Mouse (Mus musculus): ENCODE measurements around the gene Aff3. TPM values are rescaled to one million over a fixed set of nuclear protein-coding genes. Genes with fewer than 3 reads are reported as not detected.

The Aff3 gene
- polyA plus RNA-seq, 1 experiment from 2014 or later, result 6.9 TPM

DNA sequence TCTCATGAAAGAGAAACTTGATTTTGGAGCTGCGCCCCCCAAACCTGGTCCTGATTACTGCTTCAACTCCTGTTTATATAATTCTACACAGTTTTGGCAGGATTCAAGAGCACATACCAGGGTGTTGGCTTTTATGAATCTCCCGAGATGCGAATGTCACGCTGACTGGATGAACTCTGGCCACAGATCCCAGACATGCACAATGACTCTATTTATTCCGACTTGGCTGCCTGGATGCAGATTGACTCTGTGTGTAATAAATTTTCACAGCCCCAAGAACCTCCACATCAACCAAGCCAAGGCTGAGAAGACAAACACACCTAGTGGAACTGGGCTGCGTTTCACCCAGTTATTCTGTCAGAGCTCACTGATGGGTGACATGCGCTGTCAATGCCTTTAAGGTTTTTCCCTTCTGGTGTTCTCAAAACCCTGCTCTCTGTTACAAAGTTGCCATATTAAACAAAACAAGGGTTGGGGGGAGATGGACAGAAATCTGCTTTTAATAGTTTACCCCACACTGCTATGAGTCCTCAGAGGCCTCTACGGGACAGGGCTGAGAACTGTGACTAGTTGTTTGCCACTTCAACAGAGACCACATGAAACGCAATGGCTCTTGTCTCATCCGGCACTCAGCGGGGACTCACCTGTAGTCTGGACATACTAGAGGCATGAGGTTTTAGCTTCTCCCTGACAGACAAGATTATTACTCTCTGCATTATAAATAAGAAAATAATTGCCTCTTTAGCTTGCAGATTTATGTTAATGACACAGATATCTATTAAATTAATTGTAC, 402.2 kb downstream of the Aff3 start:
- 82% methylated on average over 11 of the region's 11 CpGs for WGBS
- Histone ChIP-seq H3K27ac (no peak overlapping the region), H3K9me3 (no peaks in the 10 kb centered on the region), H3K36me3 (peaks cover 14% of the 10 kb centered on the region), H3K4me3 (no peak overlapping the region), H3K27me3 (ENCODE audit: insufficient read depth, poor library complexity, severe bottlenecking) (no peaks in the 10 kb centered on the region), H3K4me1 (peaks cover 5% of the 10 kb centered on the region; the same call in 1 of the 2 replicates)
- DNase-seq (ENCODE audit: low spot score), result no peak

DNA sequence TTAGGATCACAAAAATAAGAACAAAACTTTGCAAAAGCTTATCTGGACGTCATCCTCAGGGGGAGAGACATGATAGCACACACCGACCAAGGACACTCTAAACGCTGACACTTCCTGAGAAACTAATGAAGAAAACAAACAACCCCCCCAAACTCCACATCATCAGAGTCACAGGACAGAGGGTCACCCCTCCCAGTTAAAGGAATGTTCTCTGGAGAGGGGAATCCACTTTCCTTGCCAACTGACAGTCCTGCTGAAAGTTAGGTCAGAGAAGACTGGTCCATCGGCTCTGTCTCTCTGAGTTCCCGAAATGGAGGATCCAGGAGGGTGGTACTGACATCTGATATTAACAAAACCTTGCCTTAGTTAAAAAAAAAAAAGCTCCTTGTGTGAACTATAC, 403.7 kb downstream of the Aff3 start:
- H3K9me3 ChIP-seq, result no peaks in the 10 kb centered on the region
- 57% methylated on average over 5 of the region's 5 CpGs for WGBS
- no peak for DNase-seq (ENCODE audit: low spot score)
- no peak overlapping the region for H3K27ac ChIP-seq
- peaks cover 2% of the 10 kb centered on the region; the same call in 1 of the 2 replicates for H3K4me1 ChIP-seq
- peaks cover 9% of the 10 kb centered on the region for H3K36me3 ChIP-seq
- no peak overlapping the region for H3K4me3 ChIP-seq
- H3K27me3 ChIP-seq (ENCODE audit: insufficient read depth, poor library complexity, severe bottlenecking), result no peaks in the 10 kb centered on the region

DNA sequence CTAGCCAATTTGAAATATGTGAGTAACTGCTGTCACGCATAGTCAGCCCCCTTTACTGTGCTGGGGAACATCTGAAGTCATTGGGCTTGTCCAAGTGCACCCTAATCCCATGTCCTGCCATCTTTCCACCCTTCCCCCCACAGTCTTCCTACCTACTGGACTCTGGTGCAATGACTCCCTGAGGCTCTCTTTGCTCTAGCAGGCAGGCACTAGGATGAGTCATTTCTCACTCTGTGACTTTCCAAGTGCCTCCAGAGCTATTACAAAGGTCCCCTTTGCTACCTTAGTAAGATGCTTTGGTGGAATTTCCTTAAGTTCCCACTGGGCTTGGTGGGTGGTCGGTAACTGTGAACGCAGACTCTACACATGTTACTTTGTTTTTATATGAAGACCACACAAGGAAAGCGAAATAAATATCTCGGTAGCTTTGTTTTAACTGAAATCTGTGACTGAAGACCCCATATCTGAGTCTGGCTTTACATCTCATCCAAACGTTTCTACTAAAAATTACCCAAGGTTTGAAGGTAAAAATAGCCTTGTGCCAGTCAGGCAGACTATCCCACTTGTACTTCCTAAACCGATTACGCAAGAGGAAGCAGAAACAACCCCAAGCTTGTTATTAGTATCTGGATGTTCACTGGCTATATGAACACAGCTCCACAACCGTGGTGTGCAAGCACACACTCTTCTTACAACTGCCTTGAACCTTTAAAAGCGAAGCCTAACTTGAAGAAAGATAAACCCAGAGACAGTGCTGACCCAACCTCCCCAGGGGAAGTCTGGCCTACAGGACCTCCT, 405.0 kb downstream of the Aff3 start:
- WGBS, result 74% methylated on average over 10 of the region's 10 CpGs
- Histone ChIP-seq H3K4me3 (no peak overlapping the region), H3K4me1 (peaks cover 2% of the 10 kb centered on the region; the same call in 1 of the 2 replicates), H3K36me3 (0 out of 2 replicates have a peak, but pooled peaks cover 4% of the 10 kb centered on the region), H3K9me3 (no peaks in the 10 kb centered on the region), H3K27ac (no peak overlapping the region), H3K27me3 (ENCODE audit: insufficient read depth, poor library complexity, severe bottlenecking) (no peaks in the 10 kb centered on the region)
- no peak for DNase-seq (ENCODE audit: low spot score)

DNA sequence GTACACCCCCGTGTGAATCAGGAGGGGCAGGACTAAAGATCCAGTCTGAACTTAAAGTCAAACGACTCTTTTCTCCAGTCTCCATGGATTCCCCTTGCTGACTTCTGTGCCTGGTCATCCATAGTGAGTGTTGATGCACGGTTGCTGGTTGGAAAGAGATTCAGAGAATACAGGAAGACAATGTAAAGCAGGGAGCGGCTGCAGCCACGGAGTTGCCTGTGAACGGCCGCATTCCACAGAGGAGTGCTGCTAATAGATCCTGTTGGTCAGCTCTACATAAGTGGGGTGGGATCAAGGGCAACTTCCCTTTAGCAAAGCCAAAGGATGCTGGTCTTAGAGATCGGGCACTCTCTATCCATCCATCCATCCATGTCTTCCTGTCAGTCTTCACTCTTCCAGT, 410.3 kb downstream of the Aff3 start:
- H3K4me1 ChIP-seq, result peaks cover 6% of the 10 kb centered on the region; the same call in 1 of the 2 replicates
- DNase-seq (ENCODE audit: low spot score), result no peak
- no peaks in the 10 kb centered on the region for H3K36me3 ChIP-seq
- no peaks in the 10 kb centered on the region for H3K9me3 ChIP-seq
- no peaks in the 10 kb centered on the region for H3K27me3 ChIP-seq (ENCODE audit: insufficient read depth, poor library complexity, severe bottlenecking)
- no peak overlapping the region for H3K27ac ChIP-seq
- no peak overlapping the region for H3K4me3 ChIP-seq
- 57% methylated on average over 8 of the region's 8 CpGs for WGBS

DNA sequence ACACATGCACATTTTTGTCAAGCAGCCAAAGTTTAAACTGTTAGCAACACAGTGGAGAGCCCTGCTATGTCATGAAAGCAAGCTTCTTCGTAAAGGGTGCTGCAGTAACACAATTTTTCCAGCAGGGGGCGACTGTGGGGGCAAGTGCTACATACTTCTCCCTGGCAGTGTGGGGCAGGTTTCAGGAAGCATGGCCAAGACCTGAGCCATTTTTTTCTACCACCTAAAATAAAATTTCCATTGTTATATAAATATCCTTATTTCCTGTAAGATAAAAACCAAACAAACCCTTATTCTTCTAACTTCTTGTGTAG, 412.0 kb downstream of the Aff3 start:
- peaks cover 13% of the 10 kb centered on the region for H3K4me1 ChIP-seq
- no peaks in the 10 kb centered on the region for H3K9me3 ChIP-seq
- 50% methylated on average over 2 of the region's 2 CpGs for WGBS
- DNase-seq (ENCODE audit: low spot score), result no peak
- H3K27me3 ChIP-seq (ENCODE audit: insufficient read depth, poor library complexity, severe bottlenecking), result no peaks in the 10 kb centered on the region
- H3K4me3 ChIP-seq, result no peak overlapping the region
- H3K27ac ChIP-seq, result no peak overlapping the region
- no peaks in the 10 kb centered on the region for H3K36me3 ChIP-seq

DNA sequence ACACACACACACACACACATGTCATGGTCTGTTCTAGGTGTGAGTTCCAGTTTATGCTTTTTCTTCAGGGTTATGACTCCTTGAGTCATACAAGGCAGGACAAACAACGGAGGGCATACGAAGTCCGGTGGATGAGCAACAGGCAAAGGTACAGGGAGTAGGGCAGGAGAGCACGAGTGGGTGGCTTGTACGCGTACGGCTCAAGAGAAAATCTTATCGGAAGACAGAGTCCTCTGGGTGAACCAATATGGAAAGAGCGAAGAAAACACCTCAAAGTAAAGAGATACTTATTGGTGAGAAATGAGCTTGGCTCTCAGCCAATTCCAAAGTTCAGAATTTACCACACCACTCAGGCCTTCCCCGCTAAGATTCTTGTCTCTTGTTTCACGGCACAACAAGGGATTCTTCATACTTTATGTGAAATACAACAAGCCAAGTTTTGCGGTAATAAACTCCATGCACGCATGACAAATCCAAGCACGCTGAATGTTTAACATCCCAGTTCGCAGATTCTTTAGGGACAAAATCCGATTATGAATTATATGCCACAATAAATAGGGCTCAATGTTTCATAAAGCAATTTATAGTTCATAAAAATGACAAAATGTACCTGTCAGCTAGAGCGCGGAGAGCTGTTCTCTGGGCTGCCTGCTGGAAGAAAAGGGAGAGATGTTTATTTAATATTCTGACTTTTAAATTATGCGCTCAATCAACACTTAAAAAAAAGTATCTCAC, 412.6 kb downstream of the Aff3 start:
- Histone ChIP-seq H3K4me1 (peaks cover 13% of the 10 kb centered on the region), H3K9me3 (no peaks in the 10 kb centered on the region), H3K36me3 (no peaks in the 10 kb centered on the region), H3K27me3 (ENCODE audit: insufficient read depth, poor library complexity, severe bottlenecking) (no peaks in the 10 kb centered on the region), H3K27ac (no peak overlapping the region), H3K4me3 (no peak overlapping the region)
- DNase-seq (ENCODE audit: low spot score), result no peak
- WGBS, result 89% methylated on average over 19 of the region's 19 CpGs

DNA sequence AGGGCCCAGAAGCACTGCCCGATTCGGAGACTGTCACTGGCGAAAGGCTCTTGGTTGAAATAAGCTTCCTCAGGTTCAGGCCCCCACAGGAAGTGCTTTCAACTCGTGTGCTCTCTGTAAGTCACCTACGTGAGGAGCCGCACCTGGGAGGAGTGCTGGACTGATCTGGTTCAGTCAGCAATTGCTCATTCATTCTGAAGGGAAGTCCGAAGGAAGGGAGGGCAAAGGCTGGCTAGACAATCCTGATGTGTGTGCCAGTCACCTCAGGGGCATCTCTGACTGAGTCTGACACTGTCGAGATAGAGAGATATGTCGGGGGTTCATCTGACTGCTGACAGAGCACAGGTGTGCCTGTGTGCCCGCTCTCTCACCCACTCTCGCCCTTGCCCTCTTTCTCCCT, 413.3 kb downstream of the Aff3 start:
- no peaks in the 10 kb centered on the region for H3K9me3 ChIP-seq
- DNase-seq (ENCODE audit: low spot score), result no peak
- 87% methylated on average over 11 of the region's 11 CpGs for WGBS
- no peak overlapping the region for H3K4me3 ChIP-seq
- H3K4me1 ChIP-seq, result peaks cover 13% of the 10 kb centered on the region
- no peaks in the 10 kb centered on the region for H3K36me3 ChIP-seq
- H3K27ac ChIP-seq, result no peak overlapping the region
- H3K27me3 ChIP-seq (ENCODE audit: insufficient read depth, poor library complexity, severe bottlenecking), result no peaks in the 10 kb centered on the region

DNA sequence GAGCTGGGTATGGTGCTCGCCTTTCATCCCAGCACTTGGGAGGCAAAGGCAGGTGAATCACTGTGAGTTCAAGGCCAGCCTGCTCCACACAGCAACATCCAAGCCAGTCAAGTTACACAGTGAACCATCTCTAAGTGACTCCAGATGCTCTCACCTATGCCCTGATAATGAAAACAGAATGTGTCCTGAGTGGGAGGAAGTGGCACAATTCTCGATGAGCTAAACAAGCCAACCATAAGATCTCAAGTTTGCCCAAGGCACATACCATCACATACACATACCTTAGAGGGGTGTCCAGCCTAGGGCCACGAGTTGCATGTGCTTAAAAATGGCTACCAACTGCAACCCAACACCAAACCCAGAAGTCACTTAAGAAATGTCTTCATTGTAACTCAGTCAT, 414.5 kb downstream of the Aff3 start:
- Histone ChIP-seq H3K4me3 (no peak overlapping the region), H3K36me3 (no peaks in the 10 kb centered on the region), H3K9me3 (no peaks in the 10 kb centered on the region), H3K27me3 (ENCODE audit: insufficient read depth, poor library complexity, severe bottlenecking) (no peaks in the 10 kb centered on the region), H3K4me1 (peaks cover 13% of the 10 kb centered on the region), H3K27ac (no peak overlapping the region)
- DNase-seq (ENCODE audit: low spot score), result no peak
- 82% methylated on average over 3 of the region's 3 CpGs for WGBS

DNA sequence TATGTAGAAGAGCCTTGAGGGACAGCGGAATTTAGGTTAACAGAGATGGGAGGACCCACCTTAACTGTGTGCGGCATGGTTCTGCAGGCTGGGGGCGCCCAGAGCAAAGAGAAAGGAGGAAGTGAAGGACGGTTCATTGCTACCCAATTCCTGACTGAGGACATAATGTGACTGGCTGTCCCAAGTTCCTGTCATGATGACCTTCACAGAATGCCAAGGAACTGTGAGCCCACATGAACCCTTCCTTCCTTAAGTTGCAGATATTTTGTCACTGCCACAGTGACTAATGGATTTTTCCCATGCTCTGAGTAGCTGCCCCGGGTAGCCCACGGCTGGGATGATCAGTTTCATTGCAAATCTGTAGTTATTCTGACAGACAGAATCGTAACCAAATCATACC, 415.2 kb downstream of the Aff3 start:
- no peaks in the 10 kb centered on the region for H3K36me3 ChIP-seq
- WGBS, result 78% methylated on average over 7 of the region's 7 CpGs
- H3K9me3 ChIP-seq, result no peaks in the 10 kb centered on the region
- DNase-seq (ENCODE audit: low spot score), result no peak
- H3K4me1 ChIP-seq, result peaks cover 12% of the 10 kb centered on the region
- H3K27ac ChIP-seq, result no peak overlapping the region
- no peak overlapping the region for H3K4me3 ChIP-seq
- no peaks in the 10 kb centered on the region for H3K27me3 ChIP-seq (ENCODE audit: insufficient read depth, poor library complexity, severe bottlenecking)

DNA sequence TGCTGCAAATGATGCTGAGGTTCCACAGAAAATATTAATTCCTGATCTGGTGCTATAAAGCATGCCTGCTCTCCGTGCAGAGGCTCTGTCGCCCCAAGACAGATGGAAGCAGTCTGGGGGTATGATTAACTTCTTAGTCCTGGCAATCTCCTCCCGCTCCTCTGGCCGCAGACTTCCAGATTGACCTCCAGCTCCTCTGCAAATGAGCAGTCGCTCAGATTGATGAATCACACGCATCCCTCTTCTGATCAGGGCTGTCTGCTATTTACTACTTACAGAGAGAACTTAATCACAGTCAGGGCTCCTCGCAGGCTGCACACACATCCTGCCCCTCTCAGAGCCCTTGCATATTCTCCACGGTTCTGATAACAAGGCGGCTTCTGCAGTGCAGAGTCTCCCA, 416.7 kb downstream of the Aff3 start:
- H3K4me3 ChIP-seq, result no peak overlapping the region
- H3K4me1 ChIP-seq, result peaks cover 11% of the 10 kb centered on the region
- no peaks in the 10 kb centered on the region for H3K27me3 ChIP-seq (ENCODE audit: insufficient read depth, poor library complexity, severe bottlenecking)
- DNase-seq (ENCODE audit: low spot score), result no peak
- H3K9me3 ChIP-seq, result no peaks in the 10 kb centered on the region
- no peaks in the 10 kb centered on the region for H3K36me3 ChIP-seq
- 27% methylated on average over 9 of the region's 9 CpGs for WGBS
- H3K27ac ChIP-seq, result no peak overlapping the region

DNA sequence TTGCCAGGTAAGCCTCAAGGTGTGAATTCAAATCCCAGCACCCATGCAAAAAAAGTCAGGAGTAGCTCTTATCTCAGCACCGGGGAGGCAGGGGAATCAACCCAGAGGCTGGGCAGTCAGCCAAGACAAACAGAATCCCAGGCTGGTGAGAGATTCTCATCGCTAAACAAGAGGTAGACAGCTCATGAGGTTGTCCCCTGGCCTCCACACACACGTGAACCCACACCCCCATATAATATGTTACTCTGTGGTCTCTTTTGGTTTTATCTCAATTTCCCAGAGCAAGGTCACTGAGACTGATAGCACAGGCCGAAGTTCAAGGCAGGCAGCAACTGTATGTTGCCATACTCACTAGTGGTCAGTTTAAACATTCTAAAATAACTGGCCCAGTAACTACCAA, 422.2 kb downstream of the Aff3 start:
- Histone ChIP-seq H3K9me3 (no peaks in the 10 kb centered on the region), H3K4me3 (no peak overlapping the region), H3K27me3 (ENCODE audit: insufficient read depth, poor library complexity, severe bottlenecking) (no peaks in the 10 kb centered on the region), H3K27ac (no peak overlapping the region), H3K36me3 (no peaks in the 10 kb centered on the region), H3K4me1 (peaks cover 22% of the 10 kb centered on the region)
- no peak for DNase-seq (ENCODE audit: low spot score)
- WGBS, result 16% methylated on average over 4 of the region's 4 CpGs

DNA sequence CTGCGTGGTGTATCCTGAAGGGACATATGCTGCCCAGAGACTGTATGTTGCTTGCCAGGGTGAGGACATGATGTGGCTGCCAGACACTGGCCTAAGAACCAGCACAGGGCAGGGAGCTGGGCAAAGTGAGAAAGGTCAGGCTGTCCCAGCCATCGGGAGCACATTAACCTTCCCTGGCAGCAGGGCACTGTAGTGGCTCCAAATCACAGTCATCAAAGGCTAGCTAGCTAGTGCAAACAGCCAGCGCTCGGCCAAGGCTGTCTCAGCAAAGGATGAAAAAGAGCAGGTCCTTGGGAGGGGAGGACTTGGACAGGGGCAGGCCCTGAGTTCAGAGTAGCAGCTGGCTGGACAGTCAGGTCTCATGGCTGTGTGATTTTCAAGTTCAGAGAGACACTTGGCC, 423.0 kb downstream of the Aff3 start:
- peaks cover 22% of the 10 kb centered on the region for H3K4me1 ChIP-seq
- H3K27ac ChIP-seq, result peak overlapping the region; percentile 18; the same call in 1 of the 2 replicates
- 65% methylated on average over 4 of the region's 4 CpGs for WGBS
- H3K9me3 ChIP-seq, result no peaks in the 10 kb centered on the region
- H3K4me3 ChIP-seq, result no peak overlapping the region
- H3K36me3 ChIP-seq, result no peaks in the 10 kb centered on the region
- no peaks in the 10 kb centered on the region for H3K27me3 ChIP-seq (ENCODE audit: insufficient read depth, poor library complexity, severe bottlenecking)
- DNase-seq (ENCODE audit: low spot score), result no peak

DNA sequence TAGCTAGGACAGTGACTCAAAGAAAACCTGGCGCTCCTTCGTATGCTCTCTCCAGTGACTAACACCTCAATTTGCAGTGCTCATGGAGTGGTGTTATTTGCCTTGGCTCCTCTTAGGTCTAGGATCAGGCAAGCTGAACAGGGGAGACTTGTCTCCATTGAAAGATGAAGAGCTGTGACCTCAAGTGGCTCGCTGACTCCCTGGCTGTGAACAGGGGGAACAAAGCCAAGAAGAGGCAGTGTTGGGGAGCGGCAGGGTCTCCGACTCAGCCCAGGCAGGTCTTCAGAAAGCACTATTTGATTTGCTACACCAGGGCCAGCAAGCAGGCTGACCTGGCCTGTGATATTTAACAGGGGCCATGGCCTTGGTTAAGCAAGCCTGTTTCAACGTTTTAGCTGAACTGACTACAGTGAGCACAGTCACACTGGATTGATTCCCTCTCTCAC, 423.5 kb downstream of the Aff3 start:
- peaks cover 22% of the 10 kb centered on the region for H3K4me1 ChIP-seq
- DNase-seq (ENCODE audit: low spot score), result no peak
- no peaks in the 10 kb centered on the region for H3K27me3 ChIP-seq (ENCODE audit: insufficient read depth, poor library complexity, severe bottlenecking)
- 86% methylated on average over 6 of the region's 6 CpGs for WGBS
- H3K36me3 ChIP-seq, result no peaks in the 10 kb centered on the region
- H3K27ac ChIP-seq, result no peak overlapping the region
- no peaks in the 10 kb centered on the region for H3K9me3 ChIP-seq
- no peak overlapping the region for H3K4me3 ChIP-seq

Measured in heart, embryonic 10.5 days (tissue).